Mouse (Mus musculus) erythroid progenitor cell, adult 5-6 weeks (primary cell): ENCODE data around the gene Stx8. TPM values are rescaled to one million over a fixed set of nuclear protein-coding genes. Genes with fewer than 3 reads are reported as not detected.

Source experiments
- ATAC-seq: replicated peaks from 2 replicates; pipeline ENCODE4 v1.8.0; 2016; ENCODE audit warnings: moderate number of reproducible peaks, mild to moderate bottlenecking, moderate TSS enrichment, inconsistent platforms; ENCODE audit not compliant: poor library complexity, low FRiP score, severe bottlenecking
- total RNA-seq, 2 experiments: library from RNA; stranded (forward) in 1 of 2; stranded (reverse) in 1 of 2; fragments of 150-400 nt in 1 of 2; fragments of 186-747, 209-891 nt in 1 of 2; gene quantifications; 2 replicates each; pipeline versions ENCODE4 v1.2.3 to v1.2.4; 2015 to 2017; ENCODE audit warnings: low replicate concordance in 2 of 2

Stx8 gene
- total RNA-seq, 2 experiments from 2014 or later, result 3.3 to 14.7 TPM

DNA sequence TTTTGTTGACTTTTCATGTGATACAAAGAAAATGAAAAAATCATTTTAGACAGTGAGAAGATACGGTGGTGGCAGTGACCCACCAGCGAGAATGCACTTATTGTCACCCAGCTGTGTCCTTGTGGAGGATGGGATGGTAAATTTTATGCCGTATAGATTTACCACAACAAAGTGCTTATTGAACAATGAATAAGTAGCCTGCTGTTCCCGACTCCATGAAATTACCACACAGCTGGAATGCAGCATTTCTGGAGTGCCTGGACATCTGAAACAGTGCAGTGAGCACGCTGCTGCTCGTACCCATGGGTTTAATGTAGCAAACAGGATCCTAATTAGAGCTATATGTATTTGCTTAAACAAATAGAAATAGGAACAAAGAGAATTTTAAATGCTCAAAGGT is 155.7 kb downstream of the Stx8 start:
- ATAC-seq, result no peak

- no peak for ATAC-seq
These were observed 160.1 kb downstream of the Stx8 start for GRCm38 (mm10) chr11:68126071-68126470.

GRCm38 (mm10) chr11:68134494-68134893 is 168.5 kb downstream of the Stx8 start:
- ATAC-seq, result no peak

GRCm38 (mm10) chr11:68135350-68135749 is 169.4 kb downstream of the Stx8 start:
- no peak for ATAC-seq

DNA sequence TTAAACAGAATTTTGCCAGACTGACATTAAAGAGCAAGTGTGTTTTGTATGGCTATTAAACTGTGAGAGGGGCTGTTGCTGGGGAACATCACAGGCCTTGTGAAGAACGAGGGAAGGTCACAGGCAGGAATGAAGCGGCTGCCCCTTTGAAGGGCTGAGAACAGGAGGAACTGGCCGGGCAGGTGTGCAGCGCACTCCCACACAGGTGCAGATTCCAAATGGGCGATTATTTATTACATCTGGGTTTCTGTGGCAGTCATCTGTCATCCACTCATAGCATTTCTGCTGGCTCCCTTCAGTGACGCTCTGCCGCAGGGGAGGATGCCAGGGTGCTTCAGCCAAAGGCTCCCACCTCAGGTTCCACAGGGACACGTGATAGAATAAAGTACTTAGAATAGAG is 170.7 kb downstream of the Stx8 start:
- no peak for ATAC-seq

DNA sequence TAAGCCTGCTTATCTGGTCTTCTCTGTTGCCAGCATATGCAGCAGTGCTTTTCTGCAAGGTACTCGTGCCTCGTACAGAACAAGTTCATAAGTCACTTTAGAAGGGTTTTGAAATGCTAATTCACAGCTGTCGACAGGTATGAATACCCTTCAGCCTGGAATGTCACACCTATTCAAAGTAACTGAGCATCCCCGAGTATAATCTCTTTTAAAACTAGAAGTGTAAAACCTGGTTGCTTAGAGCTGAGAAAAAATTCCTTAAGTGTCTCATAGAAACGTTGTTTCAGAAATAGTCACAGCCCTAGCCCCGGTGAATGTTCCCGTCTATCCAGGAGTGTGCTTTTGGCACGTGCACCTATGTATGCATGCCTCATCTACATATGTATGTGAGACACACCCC is 176.3 kb downstream of the Stx8 start:
- no peak for ATAC-seq

GRCm38 (mm10) chr11:68144235-68145065 is 178.5 kb downstream of the Stx8 start:
- no peak for ATAC-seq

- no peak for ATAC-seq
These were observed 179.1 kb downstream of the Stx8 start for GRCm38 (mm10) chr11:68145066-68145585.

DNA sequence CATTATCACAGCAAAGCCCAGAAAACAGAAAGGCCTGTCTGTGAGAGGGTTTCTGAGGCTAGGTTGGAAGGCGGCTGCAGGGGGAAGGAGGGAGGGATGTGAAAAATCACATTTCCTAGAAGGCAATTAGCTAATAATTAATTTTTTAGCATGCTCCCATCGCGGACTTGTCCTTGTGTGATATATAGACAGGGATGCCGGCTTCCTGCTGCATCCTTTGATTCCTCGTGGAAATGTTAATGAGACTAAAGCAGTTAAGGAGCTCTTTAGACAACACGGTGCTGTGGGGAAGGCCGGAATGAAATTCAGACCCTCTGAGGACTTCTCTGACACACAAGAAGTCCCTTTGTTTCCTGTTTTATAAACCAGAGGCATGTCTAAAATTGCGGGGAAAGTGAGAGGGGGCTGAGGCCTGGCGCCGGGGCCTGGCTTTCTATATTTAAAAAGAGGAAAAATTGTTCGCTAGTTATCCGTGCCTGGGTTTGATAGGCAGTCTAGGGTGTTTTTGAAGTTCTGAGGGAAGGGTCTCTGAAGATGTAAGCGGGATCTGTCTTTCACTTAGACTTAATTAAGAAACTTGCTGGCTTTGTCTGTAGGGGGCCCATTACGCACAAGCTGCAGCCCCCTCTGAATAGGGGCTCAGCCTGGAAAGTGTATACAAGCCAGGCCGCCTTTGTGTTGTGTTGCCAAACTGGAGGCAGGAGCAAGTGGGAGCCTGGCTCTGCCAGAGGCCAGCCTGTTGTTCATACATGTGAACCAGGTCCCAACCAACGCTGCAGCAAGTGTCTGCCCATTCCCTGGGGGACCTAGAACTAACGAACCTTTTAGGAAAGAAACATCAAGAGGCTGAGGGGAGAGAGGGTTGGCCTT is 179.8 kb downstream of the Stx8 start:
- no peak for ATAC-seq

GRCm38 (mm10) chr11:68146456-68146851 is 180.5 kb downstream of the Stx8 start:
- no peak for ATAC-seq

- ATAC-seq, result no peak
These were observed 184.9 kb downstream of the Stx8 start for GRCm38 (mm10) chr11:68150938-68151337.

DNA sequence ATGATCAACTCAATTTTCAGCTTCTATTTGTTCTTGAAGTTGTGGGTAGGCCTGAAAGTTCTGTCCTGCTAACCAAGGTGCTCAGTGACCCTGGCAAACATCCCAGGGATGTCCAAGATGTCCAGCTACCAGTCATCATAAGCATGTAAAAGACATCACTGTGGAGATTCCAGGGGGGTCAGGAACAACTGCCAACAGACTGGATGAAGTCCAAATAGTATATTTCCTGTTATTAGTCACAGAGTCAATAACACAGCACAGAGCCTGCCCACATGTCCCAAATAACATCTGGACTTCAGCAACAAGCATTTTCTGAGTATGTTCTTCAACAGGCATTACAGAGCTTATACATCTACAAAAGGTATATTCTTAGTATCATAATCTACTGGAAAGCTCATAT is 189.8 kb downstream of the Stx8 start:
- no peak for ATAC-seq

DNA sequence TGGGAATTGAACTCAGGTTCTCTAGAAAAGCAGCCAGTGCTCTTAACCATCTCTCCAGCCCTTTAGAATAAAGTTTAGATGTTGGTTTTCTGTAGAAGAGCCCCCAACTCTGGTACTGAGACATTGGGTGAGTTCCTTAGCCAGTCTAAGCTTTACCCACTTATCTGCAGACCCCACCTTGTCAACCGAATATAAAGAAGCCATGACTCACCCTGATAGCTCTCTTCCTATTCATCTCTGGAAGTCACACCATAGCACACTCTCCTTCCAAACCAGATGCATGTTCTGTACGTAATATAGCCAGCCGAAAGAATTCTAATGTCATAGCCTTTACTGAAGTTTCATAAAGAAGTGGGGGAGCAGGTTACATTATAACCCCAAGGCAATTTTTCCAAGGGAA is 192.2 kb downstream of the Stx8 start:
- no peak for ATAC-seq

GRCm38 (mm10) chr11:68159867-68160266 is 193.9 kb downstream of the Stx8 start:
- no peak for ATAC-seq

- no peak for ATAC-seq
These were observed 198.4 kb downstream of the Stx8 start for GRCm38 (mm10) chr11:68164408-68164807.

DNA sequence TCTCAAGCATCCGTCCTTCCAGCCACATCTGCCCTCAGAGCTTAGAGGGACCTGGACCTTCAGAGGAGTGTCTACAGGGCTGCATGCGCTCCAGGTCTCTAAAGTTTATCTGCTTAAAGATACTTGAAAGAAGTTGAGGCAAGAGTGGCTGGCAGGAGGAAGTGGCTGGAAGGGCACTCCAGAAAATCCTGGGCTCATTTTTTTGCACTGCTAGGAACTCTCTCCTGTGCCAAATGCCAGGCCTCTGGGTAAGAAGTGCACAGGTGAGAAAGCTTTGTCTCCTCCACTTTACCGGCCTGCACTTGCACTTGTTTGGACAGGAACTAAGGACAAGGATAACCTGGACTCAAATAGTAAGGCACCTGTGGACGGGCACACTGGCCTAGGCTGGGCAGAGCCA is 202.4 kb downstream of the Stx8 start:
- ATAC-seq, result no peak

GRCm38 (mm10) chr11:68171973-68172647 is 206.1 kb downstream of the Stx8 start:
- ATAC-seq, result no peak

DNA sequence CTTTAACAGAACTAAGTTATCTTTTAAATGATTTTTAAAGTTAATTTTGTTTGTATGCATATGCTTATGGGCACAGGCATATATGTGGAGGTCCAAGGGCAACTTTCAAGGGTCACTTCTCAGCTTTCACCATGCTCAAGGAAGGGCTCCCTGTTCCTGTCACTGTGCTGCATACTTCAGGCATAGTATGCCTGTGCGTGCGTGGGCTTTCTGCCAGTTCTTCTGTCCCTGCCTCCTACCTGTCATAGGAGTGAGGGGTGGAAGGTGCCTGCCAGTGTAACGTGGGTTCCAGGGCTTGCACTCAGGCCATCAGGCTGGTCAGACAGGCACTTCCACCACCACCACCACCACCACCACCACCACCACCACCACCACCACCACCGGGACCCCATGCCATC is 206.7 kb downstream of the Stx8 start:
- no peak for ATAC-seq

GRCm38 (mm10) chr11:68176550-68176949 is 210.6 kb downstream of the Stx8 start:
- ATAC-seq, result no peak

GRCm38 (mm10) chr11:68177415-68177814 is 211.4 kb downstream of the Stx8 start:
- ATAC-seq, result no peak
